Mouse (Mus musculus): ENCODE results near the gene Srebf1. TPM values are rescaled to one million over a fixed set of nuclear protein-coding genes. Genes with fewer than 3 reads are reported as not detected.
A peak's percentile ranks its signal among the peaks of the same experiment; 100 is the strongest.

Srebf1 gene
- polyA plus RNA-seq, 2 experiments = 37.6 to 38.8 TPM

- H3K9me3 ChIP-seq (ENCODE audit: control insufficient read depth, low read length) = no peaks in the 10 kb centered on the region
- DNase-seq (ENCODE audit: low read depth in 3 of 3, low spot score in 3 of 3) (no peak), ATAC-seq (ENCODE audit: insufficient read depth) (no peak)
- WGBS (ENCODE audit: insufficient replicate concordance) = 74% methylated on average over 6 of the region's 6 CpGs
- TF ChIP-seq EP300 (IDR thresholded peaks at IDR 0.05; ENCODE audit: low read depth) (no peak), CTCF (IDR thresholded peaks at IDR 0.05; ENCODE audit: low read depth) (no peak)
- no peak overlapping the region for H3K4me3 ChIP-seq (ENCODE audit: insufficient read depth in 1 of 2, low read depth in 2 of 2, low read length in 2 of 2)
- peaks cover 20 to 28% of the 10 kb centered on the region in 2 experiments for H3K4me1 ChIP-seq (replicated peaks; ENCODE audit: control insufficient read depth in 2 of 2, insufficient read depth in 2 of 2, low read length in 1 of 2)
- H3K4me2 ChIP-seq (ENCODE audit: low read depth) = no peak overlapping the region
- no peaks in the 10 kb centered on the region for H3K36me3 ChIP-seq (replicated peaks; ENCODE audit: control insufficient read depth, insufficient read depth, low read depth)
- H3K9ac ChIP-seq (replicated peaks) = no peak overlapping the region
- H3K27me3 ChIP-seq (ENCODE audit: control insufficient read depth, insufficient read depth, low read length) = no peaks in the 10 kb centered on the region
- no peak overlapping the region for H3K27ac ChIP-seq
These were observed 57.9 kb downstream of the Srebf1 start for GRCm38 (mm10) chr11:60164450-60164849.

- 80% methylated on average over 4 of the region's 4 CpGs for WGBS (ENCODE audit: insufficient replicate concordance)
- ATAC-seq (ENCODE audit: insufficient read depth) (no peak), DNase-seq (ENCODE audit: low read depth in 3 of 3, low spot score in 3 of 3) (no peak)
- H3K4me2 ChIP-seq (ENCODE audit: low read depth) = no peak overlapping the region
- H3K9ac ChIP-seq (replicated peaks) = no peak overlapping the region
- H3K27ac ChIP-seq = no peak overlapping the region
- H3K4me1 ChIP-seq (replicated peaks; ENCODE audit: control insufficient read depth in 2 of 2, insufficient read depth in 2 of 2, low read length in 1 of 2) = peaks cover 22 to 39% of the 10 kb centered on the region in 2 experiments
- H3K4me3 ChIP-seq (ENCODE audit: insufficient read depth in 1 of 2, low read depth in 2 of 2, low read length in 2 of 2) = no peak overlapping the region
- H3K9me3 ChIP-seq (ENCODE audit: control insufficient read depth, low read length) = no peaks in the 10 kb centered on the region
- no peaks in the 10 kb centered on the region for H3K27me3 ChIP-seq (ENCODE audit: control insufficient read depth, insufficient read depth, low read length)
- no peaks in the 10 kb centered on the region for H3K36me3 ChIP-seq (replicated peaks; ENCODE audit: control insufficient read depth, insufficient read depth, low read depth)
- TF ChIP-seq EP300 (IDR thresholded peaks at IDR 0.05; ENCODE audit: low read depth) = no peak
- TF ChIP-seq CTCF (IDR thresholded peaks at IDR 0.05; ENCODE audit: low read depth) = no peak
These were observed 59.0 kb downstream of the Srebf1 start for GRCm38 (mm10) chr11:60163362-60163761.

GRCm38 (mm10) chr11:60162547-60162946 is 59.8 kb downstream of the Srebf1 start:
- no peaks in the 10 kb centered on the region for H3K27me3 ChIP-seq (ENCODE audit: control insufficient read depth, insufficient read depth, low read length)
- H3K9me3 ChIP-seq (ENCODE audit: control insufficient read depth, low read length) = no peaks in the 10 kb centered on the region
- H3K27ac ChIP-seq = no peak overlapping the region
- H3K4me3 ChIP-seq (ENCODE audit: insufficient read depth in 1 of 2, low read depth in 2 of 2, low read length in 2 of 2) = no peak overlapping the region
- H3K4me1 ChIP-seq (replicated peaks; ENCODE audit: control insufficient read depth in 2 of 2, insufficient read depth in 2 of 2, low read length in 1 of 2) = peaks cover 22 to 46% of the 10 kb centered on the region in 2 experiments
- H3K36me3 ChIP-seq (replicated peaks; ENCODE audit: control insufficient read depth, insufficient read depth, low read depth) = no peaks in the 10 kb centered on the region
- WGBS (ENCODE audit: insufficient replicate concordance) = 53% methylated on average over 1 of the region's 1 CpGs
- no peak for ATAC-seq (ENCODE audit: insufficient read depth)
- DNase-seq (ENCODE audit: low read depth in 3 of 3, low spot score in 3 of 3) = no peak
- no peak overlapping the region for H3K9ac ChIP-seq (replicated peaks)
- TF ChIP-seq EP300 (IDR thresholded peaks at IDR 0.05; ENCODE audit: low read depth) (no peak), CTCF (IDR thresholded peaks at IDR 0.05; ENCODE audit: low read depth) (no peak)
- no peak overlapping the region for H3K4me2 ChIP-seq (ENCODE audit: low read depth)

- TF ChIP-seq EP300 (IDR thresholded peaks at IDR 0.05; ENCODE audit: low read depth) (no peak), CTCF (IDR thresholded peaks at IDR 0.05; ENCODE audit: low read depth) (no peak)
- Histone ChIP-seq H3K27ac (no peak overlapping the region), H3K4me2 (ENCODE audit: low read depth) (no peak overlapping the region), H3K4me3 (ENCODE audit: insufficient read depth in 1 of 2, low read depth in 2 of 2, low read length in 2 of 2) (no peak overlapping the region), H3K27me3 (ENCODE audit: control insufficient read depth, insufficient read depth, low read length) (no peaks in the 10 kb centered on the region), H3K36me3 (replicated peaks; ENCODE audit: control insufficient read depth, insufficient read depth, low read depth) (no peaks in the 10 kb centered on the region), H3K4me1 (replicated peaks; ENCODE audit: control insufficient read depth in 2 of 2, insufficient read depth in 2 of 2, low read length in 1 of 2) (peaks cover 22 to 46% of the 10 kb centered on the region in 2 experiments), H3K9me3 (ENCODE audit: control insufficient read depth, low read length) (no peaks in the 10 kb centered on the region), H3K9ac (replicated peaks) (no peak overlapping the region)
- WGBS (ENCODE audit: insufficient replicate concordance) = 73% methylated on average over 9 of the region's 9 CpGs
- DNase-seq (ENCODE audit: low read depth in 3 of 3, low spot score in 3 of 3) (no peak), ATAC-seq (ENCODE audit: insufficient read depth) (no peak)
These were observed 61.1 kb downstream of the Srebf1 start for GRCm38 (mm10) chr11:60161146-60161874.

GRCm38 (mm10) chr11:60160454-60161114 is 61.8 kb downstream of the Srebf1 start:
- TF ChIP-seq EP300 (IDR thresholded peaks at IDR 0.05; ENCODE audit: low read depth) (no peak), CTCF (IDR thresholded peaks at IDR 0.05; ENCODE audit: low read depth) (no peak)
- ATAC-seq (ENCODE audit: insufficient read depth) = peak; percentile 31; the same call in 1 of the 2 replicates

More at GRCm38 (mm10) chr11:60160454-60161114, 61.8 kb downstream of the Srebf1 start:
- H3K9me3 ChIP-seq (ENCODE audit: control insufficient read depth, low read length) = no peaks in the 10 kb centered on the region
- peaks cover 22 to 46% of the 10 kb centered on the region in 2 experiments for H3K4me1 ChIP-seq (replicated peaks; ENCODE audit: control insufficient read depth in 2 of 2, insufficient read depth in 2 of 2, low read length in 1 of 2)
- no peak overlapping the region for H3K4me3 ChIP-seq (ENCODE audit: insufficient read depth in 1 of 2, low read depth in 2 of 2, low read length in 2 of 2)
- no peak overlapping the region for H3K9ac ChIP-seq (replicated peaks)
- H3K27me3 ChIP-seq (ENCODE audit: control insufficient read depth, insufficient read depth, low read length) = no peaks in the 10 kb centered on the region
- DNase-seq (ENCODE audit: low read depth in 3 of 3, low spot score in 3 of 3) = no peak
- peak overlapping the region; percentile 26 for H3K4me2 ChIP-seq (ENCODE audit: low read depth)
- H3K27ac ChIP-seq = no peak overlapping the region
- no peaks in the 10 kb centered on the region for H3K36me3 ChIP-seq (replicated peaks; ENCODE audit: control insufficient read depth, insufficient read depth, low read depth)
- WGBS (ENCODE audit: insufficient replicate concordance) = 46% methylated on average over 3 of the region's 3 CpGs

Data from liver, embryonic 14.5 days (tissue).